Mouse (Mus musculus) G1E (cell line): ENCODE measurements around the gene Cyyr1.

Experiments used
- CTCF ChIP-seq: IDR thresholded peaks from 2 replicates; pipeline ENCODE4 v1.5.1; 2012; ENCODE audit warnings: low read depth, low read length, inconsistent platforms, mixed read lengths
- TAL1 ChIP-seq: conservative IDR thresholded peaks from 2 replicates; pipeline ENCODE4 v1.6.1; 2012; ENCODE audit warnings: low read depth, low read length, inconsistent platforms, mixed read lengths

GRCm38 (mm10) chr16:85487266-85487665 lies 65.9 kb downstream of the Cyyr1 start:
- no peak for TF ChIP-seq TAL1
- no peak for TF ChIP-seq CTCF
